Mouse (Mus musculus) limb, embryonic 13.5 days (tissue): ENCODE data around the gene Unc93a. TPM values are rescaled to one million over a fixed set of nuclear protein-coding genes. Genes with fewer than 3 reads are reported as not detected.
"Not testable (repeated sequence)": the region's sequence is repeated elsewhere in the genome, so short reads cannot be mapped to it uniquely, and the experiment has no call there.

Source experiments
- ATAC-seq: fragments of 200-750 bp; cut with Nextera tagmentation; 2 replicates; pipeline ENCODE4 v1.8.0; 2017; ENCODE audit warnings: low read depth, moderate number of reproducible peaks, moderate TSS enrichment; ENCODE audit not compliant: low FRiP score
- H3K27ac ChIP-seq: fragments of 300-500 bp; sonication (generic); 2 replicates; pipeline ENCODE4 v1.5.1; 2015; ENCODE audit warnings: inconsistent platforms, mild to moderate bottlenecking, moderate library complexity
- H3K27me3 ChIP-seq: fragments of 300-500 bp; sonication (generic); 2 replicates; pipeline ENCODE4 v1.6.1; 2015; ENCODE audit warnings: mild to moderate bottlenecking, inconsistent platforms
- H3K36me3 ChIP-seq: fragments of 300-500 bp; sonication (generic); 2 replicates; pipeline ENCODE4 v1.6.1; 2015; ENCODE audit warnings: inconsistent platforms, mild to moderate bottlenecking, moderate library complexity
- H3K4me1 ChIP-seq: fragments of 300-500 bp; sonication (generic); 2 replicates; pipeline ENCODE4 v1.6.1; 2015; ENCODE audit warnings: inconsistent platforms
- H3K4me2 ChIP-seq: fragments of 300-500 bp; sonication (generic); replicated peaks from 2 replicates; pipeline ENCODE4 v1.6.1; 2015; ENCODE audit warnings: inconsistent platforms, mild to moderate bottlenecking, moderate library complexity
- H3K4me3 ChIP-seq: fragments of 300-500 bp; sonication (generic); 2 replicates; pipeline ENCODE4 v1.5.1; 2015; ENCODE audit warnings: moderate library complexity, mild to moderate bottlenecking, inconsistent platforms
- H3K9ac ChIP-seq: fragments of 300-500 bp; sonication (generic); 2 replicates; pipeline ENCODE4 v1.6.1; 2015; ENCODE audit warnings: mild to moderate bottlenecking, inconsistent platforms
- H3K9me3 ChIP-seq: fragments of 300-500 bp; sonication (generic); 2 replicates; pipeline ENCODE4 v1.6.1; 2016; ENCODE audit warnings: inconsistent platforms
- WGBS: fragments of 180-500 bp; shearing (Covaris S2); methylation state at CpG from one replicate; pipeline ENCODE4 v1.1.7; 2015; 5-methylcytosine and 5-hydroxymethylcytosine counted together
- polyA plus RNA-seq: library from polyadenylated mRNA; unstranded; fragments of >200 nt; fragmentation: Nextera tagmentation; extraction: Ambion mirVana; gene quantifications from 2 replicates; pipeline ENCODE4 v1.2.1, GENCODE M21; 2015

The Unc93a gene
- polyA plus RNA-seq, 1 experiment from 2014 or later: 0.09 TPM

- ATAC-seq, H3K27me3 ChIP-seq, H3K4me3 ChIP-seq, H3K9ac ChIP-seq, H3K4me1 ChIP-seq, H3K36me3 ChIP-seq, H3K9me3 ChIP-seq, H3K27ac ChIP-seq, H3K4me2 ChIP-seq: not testable (repeated sequence)
- WGBS: 87% methylated on average over 4 of the region's 4 CpGs
These were observed 70.8 kb downstream of the Unc93a start, which contains the start of gene Tcp10b for GRCm38 (mm10) chr17:13060804-13061203. Tcp10b (plus strand) TSS chr17:13061104.

Other genes starting within 250 kb of the Unc93a start
- 1.8 and 2.4 TPM in 2 replicates for gene Pnldc1, start 221.6 kb downstream of the Unc93a start, polyA plus RNA-seq
- gene Tcp1, start 216.1 kb downstream of the Unc93a start, polyA plus RNA-seq: 450 and 465 TPM in 2 replicates
- 155 and 161 TPM in 2 replicates for gene Mrpl18, start 215.5 kb downstream of the Unc93a start, polyA plus RNA-seq
- gene Acat3, start 191.2 kb downstream of the Unc93a start, polyA plus RNA-seq: 0.70 and 1.0 TPM in 2 replicates
- gene Acat2, start 171.1 kb downstream of the Unc93a start, polyA plus RNA-seq: 207 and 209 TPM in 2 replicates
- 173 and 180 TPM in 2 replicates for gene Wtap, start 137.6 kb downstream of the Unc93a start, polyA plus RNA-seq
- gene Sod2, start 125.0 kb downstream of the Unc93a start, polyA plus RNA-seq: 85.1 and 93.4 TPM in 2 replicates
- not detected in 2 replicates for gene Gpr31b, start 79.5 kb downstream of the Unc93a start, polyA plus RNA-seq
- gene Tcp10b, start 70.7 kb downstream of the Unc93a start, polyA plus RNA-seq: 0.17 TPM in 1 of 2 replicates, not detected in the other
- gene Smok2a, start 89.4 kb upstream of the Unc93a start, polyA plus RNA-seq: not detected in 2 replicates
- gene Smok2b, start 98.4 kb upstream of the Unc93a start, polyA plus RNA-seq: not detected in 2 replicates
- not detected in 2 replicates for gene Tcp10c, start 222.8 kb upstream of the Unc93a start, polyA plus RNA-seq